16 mouse cellular contexts compared by ENCODE assay signal in genomic region chr2:22627147-22627666, GRCm38 (mm10). TPM values are rescaled to one million over a fixed set of nuclear protein-coding genes. Genes with fewer than 3 reads are reported as not detected.
DNase-seq lines count a peak whose midpoint lies in the region; ATAC-seq and TF ChIP-seq lines count a peak whose summit lies in the region.
"Had no signal": no experiment of that assay in that cellular context is flagged by ENCODE, and none has a peak within 500 bp of the region (broad histone marks: within the 10 kb centered on the region; RNA-seq: fewer than 3 reads in every experiment).

No protein-coding gene starts in this region.

- no peaks in the 10 kb centered on the region for H3K36me3 ChIP-seq in neural tube, embryonic 11.5 days (ENCODE audit: control insufficient read depth, insufficient read depth, low read length)
- no peaks in the 10 kb centered on the region for H3K36me3 ChIP-seq in hindbrain, embryonic 15.5 days
- H3K36me3 ChIP-seq in midbrain, postnatal 0 days (ENCODE audit: insufficient read depth, low read length), result no peaks in the 10 kb centered on the region
- H3K36me3 ChIP-seq in liver, embryonic 12.5 days, result no peaks in the 10 kb centered on the region
- H3K36me3 ChIP-seq: intestine, embryonic 15.5 days; liver, embryonic 13.5 days had no signal

- 0 out of 2 replicates have a peak overlapping the region, but pooled peaks have one; percentile 42 for H3K27ac ChIP-seq in neural tube, embryonic 11.5 days (ENCODE audit: low read depth, low read length)
- H3K27ac ChIP-seq in hindbrain, embryonic 15.5 days (replicated peaks), result peak overlapping the region; percentile 96
- H3K27ac ChIP-seq in midbrain, postnatal 0 days (ENCODE audit: low read depth, low read length), result peak overlapping the region; percentile 63; the same call in 1 of the 2 replicates
- no peak overlapping the region for H3K27ac ChIP-seq in liver, embryonic 12.5 days
- H3K27ac ChIP-seq: intestine, embryonic 15.5 days; kidney, postnatal 0 days; liver, embryonic 13.5 days had no signal

- H3K4me3 ChIP-seq in neural tube, embryonic 11.5 days (ENCODE audit: low read depth, low read length), result no peak overlapping the region
- peak overlapping the region; percentile 52 for H3K4me3 ChIP-seq in hindbrain, embryonic 15.5 days
- peak overlapping the region; percentile 51 for H3K4me3 ChIP-seq in midbrain, postnatal 0 days (ENCODE audit: low read depth, low read length)
- H3K4me3 ChIP-seq in liver, embryonic 12.5 days, result no peak overlapping the region
- H3K4me3 ChIP-seq: intestine, embryonic 15.5 days; liver, embryonic 13.5 days had no signal

- peaks cover 53% of the 10 kb centered on the region for H3K27me3 ChIP-seq in neural tube, embryonic 11.5 days (ENCODE audit: control insufficient read depth, insufficient read depth, low read length)
- peaks cover 24% of the 10 kb centered on the region for H3K27me3 ChIP-seq in hindbrain, embryonic 15.5 days
- H3K27me3 ChIP-seq in midbrain, postnatal 0 days (ENCODE audit: insufficient read depth, low read length), result peaks cover 5% of the 10 kb centered on the region
- H3K27me3 ChIP-seq in liver, embryonic 12.5 days (replicated peaks), result peaks cover 59% of the 10 kb centered on the region

- no peak overlapping the region for H3K4me2 ChIP-seq in neural tube, embryonic 11.5 days (ENCODE audit: low read depth)
- peak overlapping the region; percentile 77 for H3K4me2 ChIP-seq in hindbrain, embryonic 15.5 days
- H3K4me2 ChIP-seq in midbrain, postnatal 0 days (ENCODE audit: low read depth, low read length, poor library complexity, severe bottlenecking), result peak overlapping the region; percentile 63
- H3K4me2 ChIP-seq in liver, embryonic 12.5 days, result no peak overlapping the region
- H3K4me2 ChIP-seq: intestine, embryonic 15.5 days; liver, embryonic 13.5 days had no signal

- DNase-seq in neural tube, embryonic 11.5 days (ENCODE audit: low spot score), result no peak
- DNase-seq in neural tube, embryonic 10.5 days (ENCODE audit: extremely low spot score, low spot score), result no peak
- DNase-seq in midbrain, postnatal 0 days (ENCODE audit: low spot score), result peak; percentile 43
- no peak for DNase-seq in adrenal gland, postnatal 14 days
- DNase-seq in layer of hippocampus, postnatal 25 days (ENCODE audit: extremely low spot score in 1 of 2, low spot score in 1 of 2), result no peak
- DNase-seq: adrenal gland, adult 8-10 months; B cell, adult 2 months; liver, embryonic 13.5 days; lung, postnatal 14 days; thymus, postnatal 25 days had no signal

- no peak for ATAC-seq in neural tube, embryonic 11.5 days (ENCODE audit: insufficient read depth, low FRiP score, low TSS enrichment)
- peak; percentile 37; the same call in 1 of the 2 replicates for ATAC-seq in hindbrain, embryonic 15.5 days (ENCODE audit: low FRiP score, low read depth)
- peak; percentile 35; the same call in 1 of the 2 replicates for ATAC-seq in midbrain, postnatal 0 days (ENCODE audit: low FRiP score)
- ATAC-seq in liver, embryonic 12.5 days, result no peak
- ATAC-seq: intestine, embryonic 15.5 days had no signal

- H3K9me3 ChIP-seq in neural tube, embryonic 11.5 days (ENCODE audit: control insufficient read depth, low read length), result no peaks in the 10 kb centered on the region
- no peaks in the 10 kb centered on the region for H3K9me3 ChIP-seq in hindbrain, embryonic 15.5 days
- no peaks in the 10 kb centered on the region for H3K9me3 ChIP-seq in midbrain, postnatal 0 days (ENCODE audit: low read length)
- no peaks in the 10 kb centered on the region for H3K9me3 ChIP-seq in liver, embryonic 12.5 days (replicated peaks)
- H3K9me3 ChIP-seq: intestine, embryonic 15.5 days; liver, embryonic 13.5 days had no signal

- peak; percentile 10; the same call in 1 of the 2 replicates for TF ChIP-seq CTCF in midbrain, postnatal 0 days (IDR thresholded peaks at IDR 0.05)

- peaks cover 7% of the 10 kb centered on the region; the same call in 1 of the 2 replicates for H3K4me1 ChIP-seq in neural tube, embryonic 11.5 days (ENCODE audit: control insufficient read depth, insufficient read depth, low read length)
- H3K4me1 ChIP-seq in hindbrain, embryonic 15.5 days (replicated peaks), result peaks cover 19% of the 10 kb centered on the region
- 0 out of 2 replicates have a peak, but pooled peaks cover 4% of the 10 kb centered on the region for H3K4me1 ChIP-seq in midbrain, postnatal 0 days (ENCODE audit: insufficient read depth, low read length)
- peaks cover 10% of the 10 kb centered on the region for H3K4me1 ChIP-seq in liver, embryonic 12.5 days

- 28% methylated on average over 3 of the region's 3 CpGs for WGBS in neural tube, embryonic 11.5 days
- 26% methylated on average over 3 of the region's 3 CpGs for WGBS in hindbrain, embryonic 15.5 days
- 22% methylated on average over 3 of the region's 3 CpGs for WGBS in midbrain, postnatal 0 days
- WGBS in liver, embryonic 12.5 days (ENCODE audit: insufficient replicate concordance), result 27% methylated on average over 3 of the region's 3 CpGs

- no peak overlapping the region for H3K9ac ChIP-seq in neural tube, embryonic 11.5 days (ENCODE audit: low read length)
- peak overlapping the region; percentile 18; the same call in 1 of the 2 replicates for H3K9ac ChIP-seq in hindbrain, embryonic 15.5 days
- H3K9ac ChIP-seq in midbrain, postnatal 0 days (replicated peaks; ENCODE audit: low read length, poor library complexity, severe bottlenecking), result peak overlapping the region; percentile 48; the same call in 1 of the 2 replicates
- no peak overlapping the region for H3K9ac ChIP-seq in liver, embryonic 12.5 days
- H3K9ac ChIP-seq: intestine, embryonic 15.5 days; liver, embryonic 13.5 days had no signal

RNA-seq across cellular contexts. Expression of gene Gad2, which starts 5.2 kb away (rescaled TPM):
- 9.5 and 11.0 TPM in 2 replicates for polyA plus RNA-seq in neural tube, embryonic 11.5 days (2014; fragmentation: Nextera tagmentation; extraction: Ambion mirVana)
- polyA plus RNA-seq in hindbrain, embryonic 15.5 days (2015; fragmentation: Nextera tagmentation; extraction: Ambion mirVana), result 40.7 and 41.7 TPM in 2 replicates
- 49.4 and 77.6 TPM in 2 replicates for total RNA-seq in midbrain, postnatal 0 days (2014; rRNA removed)
- 43.2 and 52.6 TPM in 2 replicates for polyA plus RNA-seq in midbrain, postnatal 0 days (2015; fragmentation: Nextera tagmentation; extraction: Ambion mirVana)
- total RNA-seq in adrenal gland, postnatal 14 days (2021), result 0.08 TPM in 1 of 2 replicates, not detected in the other
- total RNA-seq in layer of hippocampus, postnatal 25 days (2021), result 10 to 100 TPM; 90.0 to 93.0 TPM
- polyA plus RNA-seq in liver, embryonic 12.5 days (2016; fragmentation: Nextera tagmentation; extraction: Ambion mirVana), result not detected in 2 replicates
- total RNA-seq: granulocyte monocyte progenitor cell, adult 5-6 weeks; monocyte, adult 5-6 weeks had no signal
- polyA plus RNA-seq: kidney, postnatal 0 days had no signal

Comparison
In these comparisons a context has a peak if more than half of its experiments do, and no peak if none do; other contexts are left out.
1. ATAC-seq: peak in hindbrain, embryonic 15.5 days (single experiment) and midbrain, postnatal 0 days (single experiment); none in neural tube, embryonic 11.5 days (single experiment) and liver, embryonic 12.5 days (single experiment).
2. H3K4me2 ChIP-seq: peak in hindbrain, embryonic 15.5 days (single experiment) and midbrain, postnatal 0 days (single experiment); none in neural tube, embryonic 11.5 days (single experiment) and liver, embryonic 12.5 days (single experiment).
3. H3K4me3 ChIP-seq: peak in hindbrain, embryonic 15.5 days (single experiment) and midbrain, postnatal 0 days (single experiment); none in neural tube, embryonic 11.5 days (single experiment) and liver, embryonic 12.5 days (single experiment).
4. H3K9ac ChIP-seq: peak in hindbrain, embryonic 15.5 days (single experiment) and midbrain, postnatal 0 days (single experiment); none in neural tube, embryonic 11.5 days (single experiment) and liver, embryonic 12.5 days (single experiment).
5. RNA of gene Gad2, which starts 5.2 kb away (polyA plus RNA-seq): 43.2 to 52.6 TPM in midbrain, postnatal 0 days, 40.7 to 41.7 TPM in hindbrain, embryonic 15.5 days and 9.5 to 11.0 TPM in neural tube, embryonic 11.5 days; not detected in liver, embryonic 12.5 days; every median in the first group is over 10 times any median in the second.